Mouse (Mus musculus): Measurements from ENCODE around the gene Lrrc74b.
"Not testable (repeated sequence)": the region's sequence is repeated elsewhere in the genome, so short reads cannot be mapped to it uniquely, and the experiment has no call there.

The Lrrc74b gene

GRCm38 (mm10) chr16:17552837-17553236 lies 8.2 kb downstream of the Lrrc74b start:
- no peak for DNase-seq (ENCODE audit: low read depth)

GRCm38 (mm10) chr16:17542632-17543031 lies 18.4 kb downstream of the Lrrc74b start:
- no peak for DNase-seq (ENCODE audit: low read depth)

GRCm38 (mm10) chr16:17536584-17536983 lies 24.5 kb downstream of the Lrrc74b start:
- DNase-seq (ENCODE audit: low read depth), result no peak

GRCm38 (mm10) chr16:17532676-17533329 lies 28.2 kb downstream of the Lrrc74b start:
- DNase-seq (ENCODE audit: low read depth), result no peak

- DNase-seq (ENCODE audit: low read depth), result no peak
Measured at GRCm38 (mm10) chr16:17532271-17532670, 28.8 kb downstream of the Lrrc74b start.

GRCm38 (mm10) chr16:17530640-17531288 lies 30.3 kb downstream of the Lrrc74b start, which contains the start of gene Thap7:
Thap7 (minus strand) TSS chr16:17531136.
- DNase-seq (ENCODE audit: low read depth), result peak; percentile 95

GRCm38 (mm10) chr16:17529981-17530586 lies 31.0 kb downstream of the Lrrc74b start:
- no peak for DNase-seq (ENCODE audit: low read depth)

- no peak for DNase-seq (ENCODE audit: low read depth)
Measured at GRCm38 (mm10) chr16:17528276-17528675, 32.8 kb downstream of the Lrrc74b start.

GRCm38 (mm10) chr16:17527606-17528005 lies 33.4 kb downstream of the Lrrc74b start:
- no peak for DNase-seq (ENCODE audit: low read depth)

- DNase-seq (ENCODE audit: low read depth), result no peak
Measured at GRCm38 (mm10) chr16:17526223-17526622, 34.8 kb downstream of the Lrrc74b start.

- DNase-seq (ENCODE audit: low read depth), result no peak
Measured at GRCm38 (mm10) chr16:17525524-17525923, 35.5 kb downstream of the Lrrc74b start.

GRCm38 (mm10) chr16:17524156-17524555 lies 36.9 kb downstream of the Lrrc74b start:
- no peak for DNase-seq (ENCODE audit: low read depth)

GRCm38 (mm10) chr16:17518910-17519309 lies 42.1 kb downstream of the Lrrc74b start:
- DNase-seq (ENCODE audit: low read depth), result no peak

GRCm38 (mm10) chr16:17511431-17511830 lies 49.6 kb downstream of the Lrrc74b start:
- no peak for DNase-seq (ENCODE audit: low read depth)

GRCm38 (mm10) chr16:17510686-17511085 lies 50.4 kb downstream of the Lrrc74b start:
- DNase-seq (ENCODE audit: low read depth), result no peak

- no peak for DNase-seq (ENCODE audit: low read depth)
Measured at GRCm38 (mm10) chr16:17510143-17510542, 50.9 kb downstream of the Lrrc74b start.

GRCm38 (mm10) chr16:17509240-17509597 lies 51.8 kb downstream of the Lrrc74b start:
- no peak for DNase-seq (ENCODE audit: low read depth)

- DNase-seq (ENCODE audit: low read depth), result peak; percentile 78
Measured at GRCm38 (mm10) chr16:17508546-17509239, 52.4 kb downstream of the Lrrc74b start, which contains the start of gene Lztr1. Lztr1 (plus strand) TSS chr16:17508688.

- not testable (repeated sequence) for DNase-seq (ENCODE audit: low read depth)
Measured at GRCm38 (mm10) chr16:17508031-17508430, 53.0 kb downstream of the Lrrc74b start.

- no peak for DNase-seq (ENCODE audit: low read depth)
Measured at GRCm38 (mm10) chr16:17507018-17507552, 54.0 kb downstream of the Lrrc74b start.

GRCm38 (mm10) chr16:17502681-17503080 lies 58.4 kb downstream of the Lrrc74b start:
- no peak for DNase-seq (ENCODE audit: low read depth)

- DNase-seq (ENCODE audit: low read depth), result no peak
Measured at GRCm38 (mm10) chr16:17499249-17499883, 61.7 kb downstream of the Lrrc74b start.
